Mouse (Mus musculus): ENCODE results near the gene Klhl7. TPM values are rescaled to one million over a fixed set of nuclear protein-coding genes. Genes with fewer than 3 reads are reported as not detected.

Gene Klhl7
- polyA plus RNA-seq (2017; shearing (Covaris generic)), result 17.5 TPM

GRCm38 (mm10) chr5:24100106-24100809 lies at the start of gene Klhl7:
TSS of gene Klhl7 (plus strand) at chr5:24100605.

GRCm38 (mm10) chr5:24164789-24165445 lies 64.5 kb downstream of the Klhl7 start, which contains the start of gene Nupl2:
TSS of gene Nupl2 (plus strand) at chr5:24164963.

Other genes with a start within 250 kb of the Klhl7 start
- gene Fam126a, start 69.9 kb upstream of the Klhl7 start, polyA plus RNA-seq (2017; shearing (Covaris generic)), result 16.1 TPM
- gene Nupl2, start 64.4 kb downstream of the Klhl7 start, polyA plus RNA-seq (2017; shearing (Covaris generic)), result 7.2 TPM

Measured in naive thymus-derived CD4-positive, alpha-beta T cell, adult 5 months (primary cell).